10 mouse cellular contexts compared by ENCODE assay signal in genomic region chr1:73906376-73906775, GRCm38 (mm10).
DNase-seq lines count a peak whose midpoint lies in the region; ATAC-seq lines count a peak whose summit lies in the region.
"Had no signal": no experiment of that assay in that cellular context is flagged by ENCODE, and none has a peak within 500 bp of the region (broad histone marks: within the 10 kb centered on the region; RNA-seq: fewer than 3 reads in every experiment).

No protein-coding gene starts in this region.

- no peaks in the 10 kb centered on the region for H3K36me3 ChIP-seq in intestine, embryonic 14.5 days (ENCODE audit: control insufficient read depth, insufficient read depth, low read length)
- H3K36me3 ChIP-seq in intestine, embryonic 16.5 days (ENCODE audit: control insufficient read depth, insufficient read depth, low read length) = no peaks in the 10 kb centered on the region
- peaks cover 3% of the 10 kb centered on the region; the same call in 1 of the 2 replicates for H3K36me3 ChIP-seq in heart, embryonic 16.5 days (ENCODE audit: control insufficient read depth, insufficient read depth)
- H3K36me3 ChIP-seq: G1E; liver, embryonic 15.5 days had no signal

- H3K4me2 ChIP-seq in intestine, embryonic 14.5 days (ENCODE audit: low read length) = no peak overlapping the region
- no peak overlapping the region for H3K4me2 ChIP-seq in intestine, embryonic 16.5 days (ENCODE audit: low read depth, low read length)
- no peak overlapping the region for H3K4me2 ChIP-seq in heart, embryonic 16.5 days (ENCODE audit: low read depth, low read length)
- H3K4me2 ChIP-seq: liver, embryonic 15.5 days had no signal

- H3K27ac ChIP-seq in intestine, embryonic 14.5 days (ENCODE audit: low read depth) = no peak overlapping the region
- H3K27ac ChIP-seq in intestine, embryonic 16.5 days (ENCODE audit: low read length) = no peak overlapping the region
- peak overlapping the region; percentile 72 for H3K27ac ChIP-seq in heart, embryonic 16.5 days (ENCODE audit: low read length)
- H3K27ac ChIP-seq: liver, embryonic 15.5 days had no signal

- no peak overlapping the region for H3K4me3 ChIP-seq in intestine, embryonic 14.5 days (ENCODE audit: low read depth, low read length)
- no peak overlapping the region for H3K4me3 ChIP-seq in intestine, embryonic 16.5 days (ENCODE audit: low read length)
- no peak overlapping the region for H3K4me3 ChIP-seq in heart, embryonic 16.5 days (ENCODE audit: low read length)
- H3K4me3 ChIP-seq: liver, embryonic 15.5 days had no signal

- no peak overlapping the region for H3K9ac ChIP-seq in intestine, embryonic 14.5 days (ENCODE audit: low read length)
- no peak overlapping the region for H3K9ac ChIP-seq in intestine, embryonic 16.5 days (ENCODE audit: low read depth, low read length)
- 0 out of 2 replicates have a peak overlapping the region, but pooled peaks have one; percentile 21 for H3K9ac ChIP-seq in heart, embryonic 16.5 days (ENCODE audit: low read length)
- H3K9ac ChIP-seq: liver, embryonic 15.5 days had no signal

- H3K4me1 ChIP-seq in intestine, embryonic 14.5 days (replicated peaks; ENCODE audit: control insufficient read depth, insufficient read depth, low read length) = 0 out of 2 replicates have a peak, but pooled peaks cover 5% of the 10 kb centered on the region
- H3K4me1 ChIP-seq in intestine, embryonic 16.5 days (ENCODE audit: control insufficient read depth, insufficient read depth, low read length) = no peaks in the 10 kb centered on the region
- peaks cover 24% of the 10 kb centered on the region for H3K4me1 ChIP-seq in heart, embryonic 16.5 days (ENCODE audit: control insufficient read depth, insufficient read depth, low read length)

- DNase-seq in intestine, embryonic 14.5 days (ENCODE audit: low spot score) = peak; percentile 56
- DNase-seq in retina, postnatal 1 day = peak; percentile 66
- DNase-seq in retina, embryonic 14.5 days (ENCODE audit: low spot score) = no peak
- DNase-seq in right cerebral cortex, postnatal 25 days = no peak
- no peak for DNase-seq in c-Kit-positive CD71-positive TER-119-positive erythroid progenitor cells, embryonic 14.5 days (ENCODE audit: low spot score)
- DNase-seq: embryo, embryonic 11 days had no signal

- no peak for ATAC-seq in intestine, embryonic 14.5 days (replicated peaks; ENCODE audit: low FRiP score, low TSS enrichment, low read depth)
- ATAC-seq in intestine, embryonic 16.5 days = no peak
- ATAC-seq in heart, embryonic 16.5 days (replicated peaks; ENCODE audit: extremely low read depth, insufficient read depth, low FRiP score) = peak; percentile 53; the same call in 1 of the 2 replicates

- H3K9me3 ChIP-seq in intestine, embryonic 14.5 days (ENCODE audit: control insufficient read depth, low read length) = 0 out of 2 replicates have a peak, but pooled peaks cover 3% of the 10 kb centered on the region
- no peaks in the 10 kb centered on the region for H3K9me3 ChIP-seq in intestine, embryonic 16.5 days (ENCODE audit: control insufficient read depth, low read length)
- H3K9me3 ChIP-seq in heart, embryonic 16.5 days (replicated peaks; ENCODE audit: control insufficient read depth, low read length) = no peaks in the 10 kb centered on the region
- H3K9me3 ChIP-seq: liver, embryonic 15.5 days had no signal

- no peaks in the 10 kb centered on the region for H3K27me3 ChIP-seq in intestine, embryonic 14.5 days (replicated peaks; ENCODE audit: control insufficient read depth, insufficient read depth, low read length)
- no peaks in the 10 kb centered on the region for H3K27me3 ChIP-seq in intestine, embryonic 16.5 days (replicated peaks; ENCODE audit: control insufficient read depth, insufficient read depth, low read length)
- H3K27me3 ChIP-seq in heart, embryonic 16.5 days (ENCODE audit: control insufficient read depth, insufficient read depth, low read length) = no peaks in the 10 kb centered on the region
- H3K27me3 ChIP-seq: liver, embryonic 15.5 days had no signal

- 50% methylated on average over 6 of the region's 6 CpGs for WGBS in intestine, embryonic 14.5 days
- 47% methylated on average over 6 of the region's 6 CpGs for WGBS in intestine, embryonic 16.5 days
- 26% methylated on average over 6 of the region's 6 CpGs for WGBS in heart, embryonic 16.5 days

Comparison
In these comparisons a context has a peak if more than half of its experiments do, and no peak if none do; other contexts are left out.
1. DNase-seq: peak in intestine, embryonic 14.5 days (single experiment) and retina, postnatal 1 day (single experiment); none in retina, embryonic 14.5 days (single experiment), right cerebral cortex, postnatal 25 days (single experiment) and c-Kit-positive CD71-positive TER-119-positive erythroid progenitor cells, embryonic 14.5 days (single experiment).